ENCODE assay signal across 9 mouse cellular contexts in the genomic region with DNA sequence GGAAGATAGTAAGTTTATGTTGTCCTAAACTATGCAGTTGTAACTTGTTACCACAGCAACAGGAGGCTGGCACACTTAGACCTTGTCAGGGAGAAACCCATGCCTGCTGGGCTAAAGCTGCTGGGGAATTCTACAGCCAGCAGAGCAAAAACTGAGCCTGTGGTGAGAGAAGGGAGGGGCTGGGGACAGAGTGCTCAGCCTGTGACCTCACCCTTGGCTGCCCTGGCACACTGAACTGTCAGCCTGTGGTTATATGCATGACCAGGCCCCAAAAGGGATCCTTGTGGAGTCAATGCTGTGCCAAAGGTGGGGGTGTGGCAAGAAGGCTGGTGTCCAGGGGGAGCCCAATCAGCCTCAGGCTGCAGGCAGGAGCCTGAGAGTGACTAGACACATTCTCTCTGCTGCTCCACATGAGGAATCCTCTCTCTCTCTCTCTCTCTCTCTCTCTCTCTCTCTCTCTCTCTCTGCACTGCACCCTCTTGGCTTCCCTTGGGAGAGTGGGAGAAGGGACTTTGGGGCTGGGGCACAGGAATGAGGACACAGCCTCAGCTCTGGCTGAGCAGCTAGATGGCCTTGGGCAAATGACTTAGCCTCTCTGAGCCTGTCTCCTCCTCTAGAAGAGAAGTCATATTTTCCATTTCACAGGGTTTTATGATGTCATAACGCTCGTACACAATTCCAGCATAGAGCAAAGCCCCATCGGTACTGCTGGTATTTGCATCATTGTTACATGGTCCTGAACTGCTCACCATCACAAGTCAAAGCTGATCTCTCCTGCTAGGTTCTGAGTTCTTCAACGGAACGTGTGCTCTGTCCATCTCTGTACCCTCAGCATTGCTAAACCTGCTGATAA. TPM values are rescaled to one million over a fixed set of nuclear protein-coding genes. Genes with fewer than 3 reads are reported as not detected.
DNase-seq lines count a peak whose midpoint lies in the region; ATAC-seq and TF ChIP-seq lines count a peak whose summit lies in the region.
"Had no signal": no experiment of that assay in that cellular context is flagged by ENCODE, and none has a peak within 500 bp of the region (broad histone marks: within the 10 kb centered on the region; RNA-seq: fewer than 3 reads in every experiment).

No protein-coding gene starts in this region.

- H3K9ac ChIP-seq in intestine, embryonic 14.5 days (ENCODE audit: low read length): no peak overlapping the region
- no peak overlapping the region for H3K9ac ChIP-seq in intestine, embryonic 16.5 days (ENCODE audit: low read depth, low read length)
- no peak overlapping the region for H3K9ac ChIP-seq in stomach, postnatal 0 days (ENCODE audit: low read length)

- DNase-seq in intestine, embryonic 14.5 days (ENCODE audit: low spot score): peak; percentile 40
- peak; percentile 41 for DNase-seq in testis, postnatal 10 days (ENCODE audit: low spot score)
- no peak for DNase-seq in testis, postnatal 14 days (ENCODE audit: low spot score)
- peak; percentile 81 for DNase-seq in fibroblast of lung, adult 2 months (ENCODE audit: low read depth)
- DNase-seq in stomach, postnatal 0 days (ENCODE audit: low spot score): peak; percentile 14
- no peak for DNase-seq in right cerebral cortex, adult 18-20 months
- no peak for DNase-seq in urinary bladder, adult 18-20 months (ENCODE audit: low spot score in 2 of 2)

- H3K4me3 ChIP-seq in intestine, embryonic 14.5 days (ENCODE audit: low read depth, low read length): no peak overlapping the region
- H3K4me3 ChIP-seq in intestine, embryonic 16.5 days (ENCODE audit: low read length): no peak overlapping the region
- H3K4me3 ChIP-seq in stomach, postnatal 0 days (ENCODE audit: low read depth, low read length): no peak overlapping the region
- H3K4me3 ChIP-seq: left cerebral cortex, adult 2 months had no signal

- no peak overlapping the region for H3K27ac ChIP-seq in intestine, embryonic 14.5 days (ENCODE audit: low read depth)
- no peak overlapping the region for H3K27ac ChIP-seq in intestine, embryonic 16.5 days (ENCODE audit: low read length)
- H3K27ac ChIP-seq in stomach, postnatal 0 days (replicated peaks): no peak overlapping the region
- H3K27ac ChIP-seq: left cerebral cortex, adult 2 months had no signal

- WGBS in intestine, embryonic 14.5 days: 83% methylated on average over 5 of the region's 5 CpGs
- WGBS in intestine, embryonic 16.5 days: 80% methylated on average over 5 of the region's 5 CpGs
- 74% methylated on average over 5 of the region's 5 CpGs for WGBS in stomach, postnatal 0 days

- no peaks in the 10 kb centered on the region for H3K4me1 ChIP-seq in intestine, embryonic 14.5 days (replicated peaks; ENCODE audit: control insufficient read depth, insufficient read depth, low read length)
- 0 out of 2 replicates have a peak, but pooled peaks cover 3% of the 10 kb centered on the region for H3K4me1 ChIP-seq in intestine, embryonic 16.5 days (ENCODE audit: control insufficient read depth, insufficient read depth, low read length)
- H3K4me1 ChIP-seq in stomach, postnatal 0 days (replicated peaks; ENCODE audit: control insufficient read depth, insufficient read depth): no peaks in the 10 kb centered on the region

- no peak for ATAC-seq in intestine, embryonic 14.5 days (replicated peaks; ENCODE audit: low FRiP score, low TSS enrichment, low read depth)
- ATAC-seq in intestine, embryonic 16.5 days: no peak
- ATAC-seq in stomach, postnatal 0 days (ENCODE audit: low FRiP score, low TSS enrichment): no peak; the same call in 1 of the 2 replicates

- TF ChIP-seq CTCF in stomach, postnatal 0 days (IDR thresholded peaks at IDR 0.05; ENCODE audit: low read depth): no peak

- no peaks in the 10 kb centered on the region for H3K36me3 ChIP-seq in intestine, embryonic 14.5 days (ENCODE audit: control insufficient read depth, insufficient read depth, low read length)
- no peaks in the 10 kb centered on the region for H3K36me3 ChIP-seq in intestine, embryonic 16.5 days (ENCODE audit: control insufficient read depth, insufficient read depth, low read length)
- H3K36me3 ChIP-seq in stomach, postnatal 0 days (ENCODE audit: control insufficient read depth, insufficient read depth, low read length): no peaks in the 10 kb centered on the region

- 0 out of 2 replicates have a peak, but pooled peaks cover 13% of the 10 kb centered on the region for H3K27me3 ChIP-seq in intestine, embryonic 14.5 days (replicated peaks; ENCODE audit: control insufficient read depth, insufficient read depth, low read length)
- no peaks in the 10 kb centered on the region; the same call in 1 of the 2 replicates for H3K27me3 ChIP-seq in intestine, embryonic 16.5 days (replicated peaks; ENCODE audit: control insufficient read depth, insufficient read depth, low read length)
- no peaks in the 10 kb centered on the region for H3K27me3 ChIP-seq in stomach, postnatal 0 days (ENCODE audit: control insufficient read depth, insufficient read depth, low read length)

- no peak overlapping the region for H3K4me2 ChIP-seq in intestine, embryonic 14.5 days (ENCODE audit: low read length)
- no peak overlapping the region for H3K4me2 ChIP-seq in intestine, embryonic 16.5 days (ENCODE audit: low read depth, low read length)
- H3K4me2 ChIP-seq in stomach, postnatal 0 days (replicated peaks; ENCODE audit: low read depth): no peak overlapping the region

- no peak for TF ChIP-seq EP300 in stomach, postnatal 0 days (optimal IDR thresholded peaks at IDR 0.05)

- H3K9me3 ChIP-seq in intestine, embryonic 14.5 days (ENCODE audit: control insufficient read depth, low read length): no peaks in the 10 kb centered on the region
- H3K9me3 ChIP-seq in intestine, embryonic 16.5 days (ENCODE audit: control insufficient read depth, low read length): no peaks in the 10 kb centered on the region
- H3K9me3 ChIP-seq in stomach, postnatal 0 days (ENCODE audit: control insufficient read depth, low read length): no peaks in the 10 kb centered on the region

RNA-seq across cellular contexts. Expression of a gene that starts 16.7 kb away (rescaled TPM):
- 0.52 and 0.78 TPM in 2 replicates for polyA plus RNA-seq in intestine, embryonic 14.5 days (2014; fragmentation: Nextera tagmentation; extraction: Ambion mirVana)
- 0.23 and 0.27 TPM in 2 replicates for polyA plus RNA-seq in intestine, embryonic 16.5 days (2015; fragmentation: Nextera tagmentation; extraction: Ambion mirVana)
- polyA plus RNA-seq in stomach, postnatal 0 days (2015; fragmentation: Nextera tagmentation; extraction: Ambion mirVana): 0.30 and 0.33 TPM in 2 replicates

RNA-seq across cellular contexts. Expression of a gene that starts 20.1 kb away (rescaled TPM):
- polyA plus RNA-seq in intestine, embryonic 14.5 days (2014; fragmentation: Nextera tagmentation; extraction: Ambion mirVana): 47.5 and 48.1 TPM in 2 replicates
- 39.7 and 40.1 TPM in 2 replicates for polyA plus RNA-seq in intestine, embryonic 16.5 days (2015; fragmentation: Nextera tagmentation; extraction: Ambion mirVana)
- 26.9 and 28.0 TPM in 2 replicates for polyA plus RNA-seq in stomach, postnatal 0 days (2015; fragmentation: Nextera tagmentation; extraction: Ambion mirVana)

RNA-seq across cellular contexts. Expression of a gene that starts 31.3 kb away (rescaled TPM):
- 44.6 and 49.7 TPM in 2 replicates for polyA plus RNA-seq in intestine, embryonic 14.5 days (2014; fragmentation: Nextera tagmentation; extraction: Ambion mirVana)
- polyA plus RNA-seq in intestine, embryonic 16.5 days (2015; fragmentation: Nextera tagmentation; extraction: Ambion mirVana): 23.5 and 25.5 TPM in 2 replicates
- 10.8 and 11.8 TPM in 2 replicates for polyA plus RNA-seq in stomach, postnatal 0 days (2015; fragmentation: Nextera tagmentation; extraction: Ambion mirVana)

Comparison
In these comparisons a context has a peak if more than half of its experiments do, and no peak if none do; other contexts are left out.
1. DNase-seq: peak in intestine, embryonic 14.5 days (single experiment), testis, postnatal 10 days (single experiment), fibroblast of lung, adult 2 months (single experiment) and stomach, postnatal 0 days (single experiment); none in testis, postnatal 14 days (single experiment), right cerebral cortex, adult 18-20 months (single experiment) and urinary bladder, adult 18-20 months (0 of 2).